Mouse (Mus musculus): ENCODE results near the gene Wap.

GRCm38 (mm10) chr11:6670044-6670443 is 31.6 kb upstream of the Wap start:
- no peak for TF ChIP-seq CTCF (IDR thresholded peaks at IDR 0.05)
- TF ChIP-seq EP300 (IDR thresholded peaks at IDR 0.05; ENCODE audit: insufficient read depth, low read depth, low read length) = no peak

Data from heart, adult 2 months (tissue).